Mouse (Mus musculus) embryo, embryonic 11 days (tissue): ENCODE data around the gene Syn2.

Experiments used
- DNase-seq: peaks from one replicate; pipeline ENCODE4 v3.0.0-alpha.2; 2015

The Syn2 gene

GRCm38 (mm10) chr6:115293877-115294276 lies 159.2 kb downstream of the Syn2 start:
- DNase-seq: no peak

GRCm38 (mm10) chr6:115307134-115307533 lies 172.4 kb downstream of the Syn2 start:
- DNase-seq: no peak

GRCm38 (mm10) chr6:115312780-115313179 lies 178.1 kb downstream of the Syn2 start:
- no peak for DNase-seq

GRCm38 (mm10) chr6:115313235-115313738 lies 178.6 kb downstream of the Syn2 start:
- no peak for DNase-seq

- DNase-seq: no peak
Observed at GRCm38 (mm10) chr6:115313910-115314309, 179.2 kb downstream of the Syn2 start.

- DNase-seq: no peak
Observed at GRCm38 (mm10) chr6:115315770-115316169, 181.1 kb downstream of the Syn2 start.

- no peak for DNase-seq
Observed at GRCm38 (mm10) chr6:115316811-115317221, 182.1 kb downstream of the Syn2 start.

GRCm38 (mm10) chr6:115318811-115319210 lies 184.1 kb downstream of the Syn2 start:
- no peak for DNase-seq

GRCm38 (mm10) chr6:115319686-115320085 lies 185.0 kb downstream of the Syn2 start:
- no peak for DNase-seq

GRCm38 (mm10) chr6:115320927-115321714 lies 186.4 kb downstream of the Syn2 start:
- DNase-seq: no peak

GRCm38 (mm10) chr6:115321883-115322351 lies 187.2 kb downstream of the Syn2 start:
- no peak for DNase-seq

- DNase-seq: no peak
Observed at GRCm38 (mm10) chr6:115322956-115323355, 188.3 kb downstream of the Syn2 start.

GRCm38 (mm10) chr6:115330964-115331363 lies 196.3 kb downstream of the Syn2 start:
- no peak for DNase-seq
